Mouse (Mus musculus) limb, embryonic 10.5 days (tissue): ENCODE measurements around the gene Dusp14. TPM values are rescaled to one million over a fixed set of nuclear protein-coding genes. Genes with fewer than 3 reads are reported as not detected.

ENCODE experiments used
- DNase-seq: peaks from one replicate; pipeline ENCODE4 v3.0.0-alpha.2; 2017; ENCODE audit warnings: low spot score
- H3K27ac ChIP-seq: fragments of 300-500 bp; sonication (generic); 2 replicates; pipeline ENCODE4 v1.5.1; 2016; ENCODE audit warnings: mild to moderate bottlenecking
- H3K27me3 ChIP-seq: fragments of 300-500 bp; sonication (generic); 2 replicates; pipeline ENCODE4 v1.6.1; 2016; ENCODE audit warnings: low read depth, mild to moderate bottlenecking; ENCODE audit not compliant: poor library complexity, severe bottlenecking
- H3K36me3 ChIP-seq: fragments of 300-500 bp; sonication (generic); 2 replicates; pipeline ENCODE4 v1.6.1; 2016; ENCODE audit warnings: mild to moderate bottlenecking, moderate library complexity
- H3K4me1 ChIP-seq: fragments of 300-500 bp; sonication (generic); 2 replicates; pipeline ENCODE4 v1.6.1; 2016
- H3K4me3 ChIP-seq: fragments of 300-500 bp; sonication (generic); 2 replicates; pipeline ENCODE4 v1.5.1; 2016; ENCODE audit warnings: mild to moderate bottlenecking, moderate library complexity
- H3K9me3 ChIP-seq: fragments of 300-500 bp; sonication (generic); replicated peaks from 2 replicates; pipeline ENCODE4 v1.6.1; 2016; ENCODE audit warnings: mild to moderate bottlenecking
- WGBS: fragments of 180-500 bp; shearing (Covaris S2); methylation state at CpG from one replicate; pipeline ENCODE4 v1.1.7; 2016; 5-methylcytosine and 5-hydroxymethylcytosine counted together
- polyA plus RNA-seq: library from polyadenylated mRNA; unstranded; fragments of >200 nt; fragmentation: Nextera tagmentation; extraction: Ambion mirVana; gene quantifications from 2 replicates; pipeline ENCODE4 v1.2.1, GENCODE M21; 2016

Dusp14 gene
- polyA plus RNA-seq, 1 experiment from 2014 or later: 7.3 TPM

DNA sequence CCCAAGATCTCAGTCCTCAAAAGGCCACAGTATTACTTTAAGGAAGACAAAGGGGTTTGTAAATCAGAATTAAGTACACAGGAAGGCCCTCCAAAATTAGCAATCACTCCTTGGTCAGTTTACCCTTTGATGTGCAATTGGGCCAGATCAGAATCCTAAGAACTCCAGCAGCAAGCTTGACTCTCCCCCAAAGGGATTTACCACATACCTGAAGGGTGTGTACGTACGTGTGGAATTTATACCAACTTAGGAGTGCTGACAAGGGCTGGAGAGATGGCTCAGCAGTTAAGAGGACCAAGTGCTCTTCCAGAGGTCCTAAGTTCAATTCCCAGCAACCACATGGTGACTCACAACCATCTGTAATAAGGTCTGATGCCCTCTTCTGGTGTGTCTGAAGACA, 7.2 kb downstream of the Dusp14 start:
- Histone ChIP-seq H3K4me1 (peaks cover 10% of the 10 kb centered on the region), H3K4me3 (no peak overlapping the region), H3K27ac (no peak overlapping the region), H3K9me3 (no peaks in the 10 kb centered on the region), H3K27me3 (peaks cover 22% of the 10 kb centered on the region), H3K36me3 (no peaks in the 10 kb centered on the region)
- DNase-seq: no peak
- 75% methylated on average over 2 of the region's 2 CpGs for WGBS

DNA sequence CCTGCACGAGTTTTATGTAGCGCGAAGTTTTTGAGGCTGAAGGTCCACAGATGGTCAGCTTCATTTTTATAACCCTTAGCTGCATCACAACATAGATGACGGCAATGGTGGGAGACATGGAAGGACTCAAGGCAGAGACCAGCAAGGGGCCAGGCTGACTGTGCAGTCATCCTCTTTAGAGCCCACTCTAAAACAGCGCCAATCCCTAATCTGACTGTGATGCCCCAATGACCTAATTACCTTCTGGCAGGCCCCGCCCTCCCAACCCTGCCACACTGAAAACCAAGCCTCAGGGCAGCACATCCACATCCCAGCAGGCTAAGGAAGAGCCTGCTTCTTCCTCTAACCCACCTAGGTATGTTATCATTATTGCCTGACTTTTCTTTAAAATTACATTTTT, 8.4 kb downstream of the Dusp14 start:
- H3K36me3 ChIP-seq: no peaks in the 10 kb centered on the region
- no peak overlapping the region for H3K4me3 ChIP-seq
- peaks cover under 1% of the 10 kb centered on the region; the same call in 1 of the 2 replicates for H3K4me1 ChIP-seq
- no peak for DNase-seq
- WGBS: 82% methylated on average over 6 of the region's 6 CpGs
- no peaks in the 10 kb centered on the region for H3K9me3 ChIP-seq
- H3K27ac ChIP-seq: no peak overlapping the region
- peaks cover 10% of the 10 kb centered on the region; the same call in 1 of the 2 replicates for H3K27me3 ChIP-seq

DNA sequence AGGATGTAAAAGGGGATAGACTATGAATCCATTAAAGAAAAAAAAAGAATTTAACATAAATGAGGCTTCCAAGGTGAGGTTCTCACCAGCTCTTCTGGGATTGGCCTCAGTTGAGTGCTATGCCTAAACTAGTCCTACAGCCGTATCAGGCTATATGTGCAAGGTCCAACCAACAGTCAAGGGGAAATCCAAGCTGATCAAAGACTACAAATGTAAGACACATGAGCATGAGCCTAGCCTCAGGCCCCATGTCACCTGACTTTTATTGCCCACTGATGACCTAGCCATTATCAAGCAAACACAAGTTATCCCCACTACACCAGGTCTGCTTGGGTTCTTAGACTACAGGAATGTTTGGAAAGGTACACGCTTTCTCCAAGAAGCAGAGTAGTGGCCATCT, 9.3 kb downstream of the Dusp14 start:
- H3K27me3 ChIP-seq: peaks cover 7% of the 10 kb centered on the region; the same call in 1 of the 2 replicates
- H3K9me3 ChIP-seq: no peaks in the 10 kb centered on the region
- H3K4me1 ChIP-seq: no peaks in the 10 kb centered on the region
- WGBS: 93% methylated on average over 2 of the region's 2 CpGs
- H3K27ac ChIP-seq: no peak overlapping the region
- no peaks in the 10 kb centered on the region for H3K36me3 ChIP-seq
- H3K4me3 ChIP-seq: no peak overlapping the region
- DNase-seq: no peak

DNA sequence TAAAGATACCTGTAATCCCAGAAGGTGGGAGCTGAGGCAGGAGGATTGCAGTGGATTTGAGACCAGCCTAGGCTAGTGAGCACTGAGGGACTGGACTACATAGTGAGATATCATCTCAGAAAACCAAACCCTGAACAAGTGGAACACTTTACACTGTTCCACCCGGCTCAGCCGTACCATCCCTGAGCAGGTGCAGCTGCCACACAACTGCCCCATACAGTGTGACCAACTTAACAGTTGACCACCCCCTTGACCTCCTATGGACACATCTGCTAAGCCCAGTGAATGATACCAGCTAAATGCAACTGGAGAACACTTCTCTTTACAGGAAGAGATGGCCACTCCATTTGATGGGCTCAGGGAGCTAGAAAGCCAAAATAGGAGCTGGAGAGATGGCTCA, 11.6 kb downstream of the Dusp14 start:
- H3K27ac ChIP-seq: no peak overlapping the region
- DNase-seq: no peak
- 88% methylated on average over 2 of the region's 2 CpGs for WGBS
- no peaks in the 10 kb centered on the region for H3K36me3 ChIP-seq
- peaks cover 5% of the 10 kb centered on the region for H3K4me1 ChIP-seq
- no peaks in the 10 kb centered on the region for H3K27me3 ChIP-seq
- no peak overlapping the region for H3K4me3 ChIP-seq
- no peaks in the 10 kb centered on the region for H3K9me3 ChIP-seq

DNA sequence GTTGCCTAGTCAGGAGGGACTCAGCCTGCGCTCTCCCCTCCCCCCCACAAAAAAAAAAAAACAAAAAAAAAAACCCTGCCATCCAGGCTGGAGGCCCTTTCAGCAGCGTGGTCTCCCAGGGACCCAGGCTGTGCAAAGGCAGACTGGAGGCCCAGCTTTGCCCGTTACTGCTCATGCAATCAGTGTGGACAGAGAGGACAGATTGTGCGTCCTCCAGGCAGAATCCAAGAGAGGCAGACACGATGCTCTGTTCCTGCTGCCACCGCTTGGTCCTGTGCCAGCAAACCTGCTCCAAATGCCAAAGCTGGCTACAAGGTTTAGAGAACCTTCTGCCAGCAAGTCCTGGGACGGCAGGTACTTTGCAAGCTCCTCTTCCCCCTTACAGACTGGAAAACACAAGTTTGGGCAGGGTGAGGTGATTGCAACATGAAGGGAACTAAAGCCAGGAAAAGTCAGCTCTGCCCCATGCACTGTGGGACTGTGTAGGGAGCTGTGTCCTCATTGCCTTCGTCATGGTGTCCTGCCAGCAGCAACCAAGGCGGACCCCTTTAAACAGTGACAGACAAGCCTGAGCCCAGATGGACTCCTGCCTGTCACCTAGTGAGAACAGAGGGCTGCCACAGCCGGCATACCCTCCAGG, 15.4 kb downstream of the Dusp14 start:
- H3K36me3 ChIP-seq: no peaks in the 10 kb centered on the region
- WGBS: 85% methylated on average over 10 of the region's 10 CpGs
- H3K4me1 ChIP-seq: peaks cover 8% of the 10 kb centered on the region
- no peaks in the 10 kb centered on the region for H3K27me3 ChIP-seq
- H3K27ac ChIP-seq: no peak overlapping the region
- DNase-seq: no peak
- H3K9me3 ChIP-seq: no peaks in the 10 kb centered on the region
- H3K4me3 ChIP-seq: no peak overlapping the region

DNA sequence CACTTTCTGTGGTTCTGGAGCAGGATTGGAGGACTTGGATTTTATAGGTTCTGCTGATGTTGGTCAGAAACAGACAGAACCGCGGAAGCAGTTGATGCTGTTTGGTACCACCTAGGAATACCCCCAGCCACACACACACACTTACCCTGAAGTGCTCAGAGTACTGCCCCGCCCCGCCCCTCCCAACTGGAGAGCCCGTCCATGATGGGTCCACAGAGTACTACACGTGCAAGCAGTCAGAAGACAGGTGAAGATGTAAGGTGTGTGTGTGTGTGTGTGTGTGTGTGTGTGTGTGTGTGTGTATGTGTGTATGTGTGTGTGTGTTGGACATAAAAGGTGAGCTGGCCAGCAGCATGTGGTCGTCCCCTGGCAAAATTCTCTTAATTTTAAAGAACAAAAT, 16.0 kb downstream of the Dusp14 start:
- Histone ChIP-seq H3K27ac (no peak overlapping the region), H3K27me3 (no peaks in the 10 kb centered on the region), H3K36me3 (no peaks in the 10 kb centered on the region), H3K9me3 (no peaks in the 10 kb centered on the region), H3K4me1 (peaks cover 10% of the 10 kb centered on the region), H3K4me3 (no peak overlapping the region)
- WGBS: 89% methylated on average over 7 of the region's 7 CpGs
- DNase-seq: no peak

DNA sequence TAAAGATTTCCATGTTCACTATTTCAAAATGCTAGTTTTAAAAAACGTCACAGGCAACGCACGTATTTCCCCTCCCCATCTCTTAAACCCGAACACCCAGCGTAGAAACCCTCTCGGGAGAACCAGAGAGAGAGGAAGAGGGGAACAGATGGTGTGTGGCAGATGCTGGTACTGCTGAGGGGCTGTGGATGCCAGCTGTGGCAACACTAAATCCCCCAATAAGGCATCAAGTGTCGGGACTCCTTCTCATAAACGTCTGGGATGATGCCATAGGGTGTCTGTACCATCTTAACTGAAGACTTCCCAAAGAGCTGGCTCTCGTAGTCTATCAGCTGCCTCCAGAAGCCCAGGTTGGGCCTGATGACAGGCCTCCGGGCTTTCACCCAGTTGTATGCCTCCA, 20.6 kb downstream of the Dusp14 start:
- Histone ChIP-seq H3K9me3 (no peaks in the 10 kb centered on the region), H3K27me3 (no peaks in the 10 kb centered on the region), H3K4me3 (no peak overlapping the region), H3K27ac (no peak overlapping the region), H3K4me1 (peaks cover 28% of the 10 kb centered on the region), H3K36me3 (no peaks in the 10 kb centered on the region)
- 87% methylated on average over 10 of the region's 10 CpGs for WGBS
- no peak for DNase-seq

DNA sequence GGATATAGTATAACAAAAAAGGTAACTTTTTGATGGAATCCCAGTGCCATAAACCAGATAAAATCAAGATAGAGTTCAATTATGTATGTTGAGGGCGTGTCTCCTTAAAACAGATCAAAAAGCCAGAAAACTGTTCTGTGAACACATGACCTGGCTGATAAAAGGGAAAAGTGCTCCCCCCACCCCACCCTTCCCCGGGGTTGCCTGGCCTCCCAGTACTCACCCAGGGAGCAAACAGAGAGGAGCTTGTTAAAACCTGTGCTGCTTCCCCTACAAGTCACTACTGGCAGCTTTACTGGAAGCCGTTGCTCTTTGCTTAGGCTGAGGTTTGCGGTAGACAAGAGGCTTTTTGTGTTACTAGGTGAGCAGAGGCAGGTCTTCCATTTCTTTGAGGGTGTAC, 21.8 kb downstream of the Dusp14 start:
- DNase-seq: no peak
- no peaks in the 10 kb centered on the region for H3K36me3 ChIP-seq
- no peak overlapping the region for H3K4me3 ChIP-seq
- peaks cover 32% of the 10 kb centered on the region for H3K4me1 ChIP-seq
- H3K27me3 ChIP-seq: no peaks in the 10 kb centered on the region
- H3K9me3 ChIP-seq: no peaks in the 10 kb centered on the region
- 73% methylated on average over 4 of the region's 4 CpGs for WGBS
- no peak overlapping the region for H3K27ac ChIP-seq

DNA sequence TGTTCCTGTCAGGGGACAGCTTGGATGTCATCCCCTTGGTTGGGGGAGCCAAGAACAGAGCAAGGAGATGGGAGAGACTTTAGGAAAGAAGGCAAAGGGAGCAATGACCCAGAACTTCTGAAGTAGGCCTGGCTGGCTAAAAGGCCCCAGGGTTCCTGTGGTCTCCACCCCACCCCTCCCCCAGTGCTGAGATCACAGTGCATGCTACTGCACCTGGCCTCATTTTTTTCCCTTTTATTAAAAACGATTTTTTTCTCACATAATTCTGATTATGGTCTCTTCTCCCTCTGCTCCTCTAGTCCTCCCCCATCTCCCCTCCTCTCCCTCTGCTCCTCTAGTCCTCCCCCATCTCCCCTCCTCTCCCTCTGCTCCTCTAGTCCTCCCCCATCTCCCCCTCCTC, 24.1 kb downstream of the Dusp14 start:
- H3K36me3 ChIP-seq: peaks cover 5% of the 10 kb centered on the region; the same call in 1 of the 2 replicates
- no peaks in the 10 kb centered on the region for H3K27me3 ChIP-seq
- H3K4me3 ChIP-seq: no peak overlapping the region
- DNase-seq: no peak
- WGBS: 57% methylated on average over 1 of the region's 1 CpGs
- no peak overlapping the region for H3K27ac ChIP-seq
- H3K4me1 ChIP-seq: peaks cover 40% of the 10 kb centered on the region
- H3K9me3 ChIP-seq: no peaks in the 10 kb centered on the region

DNA sequence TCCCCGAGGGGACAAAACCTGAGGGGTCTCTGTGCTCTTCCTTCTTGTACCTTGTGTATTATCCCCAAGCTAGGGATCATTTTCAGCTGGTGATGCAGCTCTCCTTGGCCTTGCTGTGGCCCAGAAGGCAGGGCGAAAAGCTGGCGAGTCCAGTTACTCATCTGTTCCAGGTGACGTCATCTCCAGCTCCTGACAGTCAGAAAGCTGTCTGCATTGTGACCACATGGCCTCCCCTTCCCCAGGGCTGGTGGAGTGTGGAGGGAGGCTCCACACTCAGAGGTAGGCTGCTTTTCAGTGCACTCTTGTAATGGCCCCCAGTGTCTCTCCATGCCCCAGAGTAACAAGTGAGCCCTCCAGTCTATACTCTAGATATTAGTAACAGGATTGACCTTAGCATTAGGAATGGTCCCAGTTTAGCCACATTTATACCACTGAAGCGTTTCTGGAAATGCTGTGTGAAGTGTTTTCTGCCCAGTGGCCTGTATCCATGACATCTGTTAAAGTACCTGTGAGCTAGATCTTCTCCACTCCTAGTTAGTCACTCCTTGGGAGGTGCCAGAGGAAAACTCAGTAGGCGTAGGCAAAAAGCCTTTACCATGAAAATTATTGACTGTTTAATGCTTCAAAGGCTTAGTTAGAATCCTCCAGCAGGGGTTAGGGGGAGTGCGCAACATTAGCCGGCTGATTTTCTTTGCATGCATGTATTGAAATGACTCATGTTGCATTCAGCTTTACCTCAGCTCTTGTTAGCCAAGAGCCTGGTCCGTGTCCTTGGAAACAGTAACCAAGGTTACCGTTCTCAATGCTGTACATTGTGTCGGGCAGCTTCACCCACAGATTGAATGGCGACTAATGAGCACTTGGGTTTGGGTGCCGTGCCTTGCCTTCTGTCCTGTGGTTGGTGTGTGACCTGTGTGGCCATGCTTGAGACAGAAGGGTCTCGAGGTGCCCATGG, 26.0 kb downstream of the Dusp14 start:
- H3K4me3 ChIP-seq: no peak overlapping the region
- H3K4me1 ChIP-seq: peaks cover 42% of the 10 kb centered on the region
- WGBS: 78% methylated on average over 14 of the region's 14 CpGs
- no peaks in the 10 kb centered on the region for H3K27me3 ChIP-seq
- no peaks in the 10 kb centered on the region for H3K9me3 ChIP-seq
- no peak for DNase-seq
- no peak overlapping the region for H3K27ac ChIP-seq
- peaks cover 5% of the 10 kb centered on the region; the same call in 1 of the 2 replicates for H3K36me3 ChIP-seq

DNA sequence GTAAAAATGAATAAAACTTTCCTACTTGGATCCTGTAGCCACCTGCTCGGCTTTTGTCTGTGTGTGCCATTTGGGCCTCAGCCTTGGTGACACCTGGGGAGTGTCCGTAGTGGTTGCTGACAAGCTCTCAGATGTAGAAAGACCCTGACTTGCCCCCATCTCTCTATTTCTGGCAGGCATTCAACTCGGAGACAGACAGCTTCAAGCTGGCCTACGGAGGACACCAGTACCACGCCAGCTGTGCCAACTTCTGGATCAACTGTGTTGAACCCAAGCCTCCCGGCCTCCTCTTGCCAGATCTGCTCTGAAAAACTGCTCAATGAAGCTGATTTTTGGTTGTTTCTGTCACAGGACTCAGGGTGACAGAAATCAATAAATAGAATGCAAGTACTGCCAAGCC, 28.4 kb downstream of the Dusp14 start:
- H3K4me1 ChIP-seq: peaks cover 35% of the 10 kb centered on the region
- peaks cover 5% of the 10 kb centered on the region; the same call in 1 of the 2 replicates for H3K36me3 ChIP-seq
- 86% methylated on average over 6 of the region's 6 CpGs for WGBS

DNA sequence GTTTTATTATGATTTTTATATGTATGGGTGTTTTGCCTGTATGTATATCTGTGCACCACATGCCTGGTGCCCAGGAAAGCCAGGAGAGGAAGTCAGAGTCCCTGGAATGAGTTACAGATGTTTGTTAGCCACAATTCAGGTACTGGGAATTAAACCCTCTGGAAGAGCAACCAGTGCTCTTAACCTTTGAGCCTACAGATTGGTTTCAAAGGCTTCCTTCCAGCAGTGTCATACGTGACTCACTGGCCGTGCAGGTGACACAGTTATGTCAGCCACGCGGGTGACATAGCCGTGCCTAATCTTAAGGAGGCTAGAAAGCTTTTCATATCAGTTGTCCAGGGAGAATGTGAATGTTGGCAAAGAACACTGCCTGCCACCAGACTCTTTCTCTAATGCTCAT, 35.4 kb downstream of the Dusp14 start:
- Histone ChIP-seq H3K4me3 (no peak overlapping the region), H3K27me3 (no peaks in the 10 kb centered on the region), H3K36me3 (no peaks in the 10 kb centered on the region), H3K9me3 (no peaks in the 10 kb centered on the region), H3K27ac (no peak overlapping the region), H3K4me1 (peaks cover 8% of the 10 kb centered on the region)
- WGBS: 70% methylated on average over 5 of the region's 5 CpGs
- no peak for DNase-seq

More for the DNA sequence above, 28.4 kb downstream of the Dusp14 start:
- Histone ChIP-seq H3K9me3 (no peaks in the 10 kb centered on the region), H3K4me3 (no peak overlapping the region), H3K27ac (no peak overlapping the region), H3K27me3 (no peaks in the 10 kb centered on the region)
- no peak for DNase-seq

DNA sequence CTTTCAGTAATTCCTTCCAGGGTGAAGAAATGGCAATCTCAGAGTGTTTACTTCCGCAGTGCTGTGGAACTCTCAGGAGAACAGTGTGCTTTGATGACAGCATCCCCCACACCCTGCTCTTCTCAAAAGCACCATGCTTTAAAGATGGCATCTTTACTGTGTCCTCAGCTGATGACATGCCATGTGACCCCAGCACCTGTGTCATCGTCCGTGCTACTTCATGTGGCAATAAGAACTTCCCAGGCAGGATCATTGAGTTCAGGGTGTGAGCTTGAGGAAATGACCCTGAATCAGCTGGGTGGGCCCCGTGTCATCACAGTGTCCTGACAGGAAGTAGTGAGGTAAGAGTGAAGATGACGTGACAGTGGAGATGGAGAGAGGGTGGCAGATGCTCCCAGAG, 36.5 kb downstream of the Dusp14 start:
- Histone ChIP-seq H3K4me3 (no peak overlapping the region), H3K9me3 (no peaks in the 10 kb centered on the region), H3K36me3 (peaks cover under 1% of the 10 kb centered on the region; the same call in 1 of the 2 replicates), H3K4me1 (peaks cover 8% of the 10 kb centered on the region), H3K27me3 (no peaks in the 10 kb centered on the region), H3K27ac (no peak overlapping the region)
- WGBS: 74% methylated on average over 5 of the region's 5 CpGs
- DNase-seq: no peak
